Mouse (Mus musculus): ENCODE data around the gene Crb2.

- TF ChIP-seq POLR2A (IDR thresholded peaks at IDR 0.05; ENCODE audit: low read depth, low read length) (no peak), KAT2A (IDR thresholded peaks at IDR 0.05; ENCODE audit: insufficient replicate concordance, low read length) (no peak), EP300 (IDR thresholded peaks at IDR 0.05; ENCODE audit: low read length) (peak; percentile 57), CTCF (conservative IDR thresholded peaks at IDR 0.05 in 1 of 2, IDR thresholded peaks at IDR 0.05 in 1 of 2; ENCODE audit: low read depth in 2 of 2, low read length in 2 of 2) (no peak), MAX (IDR thresholded peaks at IDR 0.05; ENCODE audit: low read length) (peak; percentile 59; the same call in 1 of the 2 replicates), MXI1 (IDR thresholded peaks at IDR 0.05; ENCODE audit: low read depth, low read length) (peak; percentile 24; the same call in 1 of the 2 replicates)
These were observed 7.1 kb upstream of the Crb2 start for GRCm38 (mm10) chr2:37768903-37769302.

Data from CH12.LX (cell line).